11 mouse cellular contexts compared by ENCODE assay signal in the genomic region with DNA sequence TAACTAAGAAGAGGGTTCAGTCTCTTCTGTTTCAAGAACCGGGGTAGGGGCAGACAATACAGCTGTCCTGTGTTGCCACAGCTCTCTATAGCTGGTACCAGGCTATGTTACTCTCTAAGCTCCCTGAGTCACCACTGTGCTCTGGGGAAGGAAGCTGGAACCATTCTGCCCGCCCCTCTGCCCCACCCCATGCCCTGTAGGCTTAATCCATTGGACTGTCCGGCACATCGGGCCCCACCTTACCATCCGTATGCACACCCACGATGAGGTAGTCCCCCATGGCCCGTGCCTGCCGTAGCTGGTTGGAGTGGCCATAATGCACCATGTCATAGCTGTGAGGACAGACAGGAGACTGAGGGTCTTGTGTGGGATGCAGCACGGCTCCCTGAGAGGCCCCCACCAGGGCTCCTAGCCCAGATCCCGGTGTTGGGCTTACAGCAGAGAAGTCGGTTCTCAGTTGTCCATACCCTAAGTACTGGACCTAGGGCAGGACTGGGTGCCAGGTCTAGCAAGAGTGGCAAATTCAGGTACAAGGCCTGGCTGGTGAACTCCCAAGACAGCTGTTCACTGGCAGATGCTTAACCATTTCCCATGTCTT. TPM values are rescaled to one million over a fixed set of nuclear protein-coding genes. Genes with fewer than 3 reads are reported as not detected.
DNase-seq lines count a peak whose midpoint lies in the region; ATAC-seq and TF ChIP-seq lines count a peak whose summit lies in the region.
"Had no signal": no experiment of that assay in that cellular context is flagged by ENCODE, and none has a peak within 500 bp of the region (broad histone marks: within the 10 kb centered on the region; RNA-seq: fewer than 3 reads in every experiment).

No protein-coding gene starts in this region.

- H3K4me2 ChIP-seq in forebrain, embryonic 12.5 days = no peak overlapping the region
- peak overlapping the region; percentile 94; the same call in 1 of the 2 replicates for H3K4me2 ChIP-seq in midbrain, embryonic 16.5 days (ENCODE audit: low read length)
- no peak overlapping the region for H3K4me2 ChIP-seq in midbrain, embryonic 11.5 days

- H3K27ac ChIP-seq in forebrain, embryonic 10.5 days = no peak overlapping the region
- H3K27ac ChIP-seq in forebrain, embryonic 12.5 days = no peak overlapping the region
- no peak overlapping the region for H3K27ac ChIP-seq in midbrain, embryonic 16.5 days (ENCODE audit: low read length)
- H3K27ac ChIP-seq in midbrain, embryonic 11.5 days (ENCODE audit: low read depth, low read length) = no peak overlapping the region
- H3K27ac ChIP-seq in limb, embryonic 10.5 days = no peak overlapping the region
- peak overlapping the region; percentile 36 for H3K27ac ChIP-seq in small intestine, adult 2 months (ENCODE audit: insufficient read depth, low read depth, low read length)

- no peak for ATAC-seq in forebrain, embryonic 12.5 days (ENCODE audit: low FRiP score)
- no peak for ATAC-seq in midbrain, embryonic 16.5 days
- no peak for ATAC-seq in midbrain, embryonic 11.5 days (ENCODE audit: low FRiP score)

- WGBS in forebrain, embryonic 10.5 days = 92% methylated on average over 11 of the region's 11 CpGs
- WGBS in forebrain, embryonic 12.5 days = 92% methylated on average over 11 of the region's 11 CpGs
- WGBS in midbrain, embryonic 16.5 days = 91% methylated on average over 11 of the region's 11 CpGs
- 92% methylated on average over 11 of the region's 11 CpGs for WGBS in midbrain, embryonic 11.5 days
- whole genome bisulfite sequencing in limb, embryonic 10.5 days = 95% methylated on average over 11 of the region's 11 CpGs
- WGBS in small intestine, adult 2 months = 70% methylated on average over 11 of the region's 11 CpGs

- H3K9ac ChIP-seq in forebrain, embryonic 12.5 days = no peak overlapping the region
- H3K9ac ChIP-seq in midbrain, embryonic 16.5 days (ENCODE audit: low read depth, low read length) = peak overlapping the region; percentile 25; the same call in 1 of the 2 replicates
- no peak overlapping the region for H3K9ac ChIP-seq in midbrain, embryonic 11.5 days (ENCODE audit: low read length)

- peak; percentile 23; the same call in 1 of the 2 replicates for TF ChIP-seq POLR2A in small intestine, adult 2 months (IDR thresholded peaks at IDR 0.05; ENCODE audit: low read depth, low read length)

- DNase-seq in forebrain, embryonic 10.5 days (ENCODE audit: extremely low spot score, low spot score) = no peak
- DNase-seq in midbrain, embryonic 11.5 days (ENCODE audit: low spot score, missing footprints) = no peak
- DNase-seq in limb, embryonic 10.5 days (ENCODE audit: low spot score) = no peak
- DNase-seq in ovary, postnatal 10 days (ENCODE audit: low spot score) = no peak
- no peak for DNase-seq in layer of hippocampus, postnatal 36 days
- DNase-seq: kidney, adult 8-10 months; retina, postnatal 1 day; thymus, adult 2 months had no signal

- peaks cover 82% of the 10 kb centered on the region for H3K36me3 ChIP-seq in forebrain, embryonic 10.5 days (replicated peaks)
- H3K36me3 ChIP-seq in forebrain, embryonic 12.5 days (replicated peaks) = peaks cover 72% of the 10 kb centered on the region
- H3K36me3 ChIP-seq in midbrain, embryonic 16.5 days (ENCODE audit: control insufficient read depth, insufficient read depth, low read length) = peaks cover 44% of the 10 kb centered on the region
- H3K36me3 ChIP-seq in midbrain, embryonic 11.5 days (ENCODE audit: control insufficient read depth, insufficient read depth, low read length) = peaks cover 24% of the 10 kb centered on the region
- H3K36me3 ChIP-seq in limb, embryonic 10.5 days = peaks cover 81% of the 10 kb centered on the region
- H3K36me3 ChIP-seq in small intestine, adult 2 months (ENCODE audit: control insufficient read depth, insufficient read depth, low read length) = peaks cover 68% of the 10 kb centered on the region

- H3K27me3 ChIP-seq in forebrain, embryonic 10.5 days (ENCODE audit: poor library complexity, severe bottlenecking) = no peaks in the 10 kb centered on the region
- H3K27me3 ChIP-seq in forebrain, embryonic 12.5 days = no peaks in the 10 kb centered on the region
- H3K27me3 ChIP-seq in midbrain, embryonic 16.5 days (ENCODE audit: control insufficient read depth, insufficient read depth, low read depth, low read length) = no peaks in the 10 kb centered on the region
- H3K27me3 ChIP-seq in midbrain, embryonic 11.5 days (ENCODE audit: control insufficient read depth, insufficient read depth, low read length) = no peaks in the 10 kb centered on the region
- no peaks in the 10 kb centered on the region for H3K27me3 ChIP-seq in limb, embryonic 10.5 days (ENCODE audit: low read depth, poor library complexity, severe bottlenecking)
- no peaks in the 10 kb centered on the region for H3K27me3 ChIP-seq in small intestine, adult 2 months (ENCODE audit: control insufficient read depth, insufficient read depth, low read length)

- H3K9me3 ChIP-seq in forebrain, embryonic 10.5 days = no peaks in the 10 kb centered on the region; the same call in 1 of the 2 replicates
- 0 out of 2 replicates have a peak, but pooled peaks cover 2% of the 10 kb centered on the region for H3K9me3 ChIP-seq in forebrain, embryonic 12.5 days
- H3K9me3 ChIP-seq in midbrain, embryonic 16.5 days (replicated peaks; ENCODE audit: control insufficient read depth, low read length, poor library complexity, severe bottlenecking) = no peaks in the 10 kb centered on the region
- no peaks in the 10 kb centered on the region for H3K9me3 ChIP-seq in midbrain, embryonic 11.5 days (ENCODE audit: control insufficient read depth, low read length)
- H3K9me3 ChIP-seq in limb, embryonic 10.5 days (replicated peaks) = no peaks in the 10 kb centered on the region

- peaks cover 32% of the 10 kb centered on the region for H3K4me1 ChIP-seq in forebrain, embryonic 10.5 days
- peaks cover 18% of the 10 kb centered on the region for H3K4me1 ChIP-seq in forebrain, embryonic 12.5 days
- peaks cover 19% of the 10 kb centered on the region for H3K4me1 ChIP-seq in midbrain, embryonic 16.5 days (ENCODE audit: control insufficient read depth, insufficient read depth, low read length)
- peaks cover 10% of the 10 kb centered on the region for H3K4me1 ChIP-seq in midbrain, embryonic 11.5 days (ENCODE audit: control insufficient read depth, insufficient read depth, low read length)
- peaks cover 20% of the 10 kb centered on the region for H3K4me1 ChIP-seq in limb, embryonic 10.5 days
- H3K4me1 ChIP-seq in small intestine, adult 2 months (ENCODE audit: control insufficient read depth, insufficient read depth, insufficient read length, low read length) = peaks cover 14% of the 10 kb centered on the region

- no peak for TF ChIP-seq CTCF in small intestine, adult 2 months (IDR thresholded peaks at IDR 0.05; ENCODE audit: extremely low read depth, insufficient read length, insufficient replicate concordance, low read depth, low read length)

- H3K4me3 ChIP-seq in forebrain, embryonic 10.5 days = peak overlapping the region; percentile 83
- H3K4me3 ChIP-seq in forebrain, embryonic 12.5 days (replicated peaks) = no peak overlapping the region
- H3K4me3 ChIP-seq in midbrain, embryonic 16.5 days (ENCODE audit: low read depth, low read length) = no peak overlapping the region
- no peak overlapping the region for H3K4me3 ChIP-seq in midbrain, embryonic 11.5 days (ENCODE audit: low read depth, low read length)
- peak overlapping the region; percentile 16; the same call in 1 of the 2 replicates for H3K4me3 ChIP-seq in limb, embryonic 10.5 days
- peak overlapping the region; percentile 50 for H3K4me3 ChIP-seq in small intestine, adult 2 months (ENCODE audit: low read depth, low read length)

RNA-seq across cellular contexts. Expression of a gene that starts 2.0 kb away (rescaled TPM):
- 145 and 148 TPM in 2 replicates for polyA plus RNA-seq in forebrain, embryonic 10.5 days (2016; fragmentation: Nextera tagmentation; extraction: Ambion mirVana)
- 139 and 142 TPM in 2 replicates for polyA plus RNA-seq in forebrain, embryonic 12.5 days (2016; fragmentation: Nextera tagmentation; extraction: Ambion mirVana)
- 218 and 239 TPM in 2 replicates for polyA plus RNA-seq in midbrain, embryonic 16.5 days (2015; fragmentation: Nextera tagmentation; extraction: Ambion mirVana)
- 89.4 and 101 TPM in 2 replicates for polyA plus RNA-seq in midbrain, embryonic 11.5 days (2014; fragmentation: Nextera tagmentation; extraction: Ambion mirVana)
- 161 and 169 TPM in 2 replicates for polyA plus RNA-seq in limb, embryonic 10.5 days (2016; fragmentation: Nextera tagmentation; extraction: Ambion mirVana)
- 449 and 1,029 TPM in 2 replicates for polyA plus RNA-seq in small intestine, adult 2 months (2012; rRNA removed)
- total RNA-seq in layer of hippocampus, postnatal 36 days (2021) = 100 to 1,000 TPM; 138 to 157 TPM

RNA-seq across cellular contexts. Expression of a gene that starts 7.4 kb away (rescaled TPM):
- 0.44 TPM in 1 of 2 replicates, not detected in the other for polyA plus RNA-seq in forebrain, embryonic 10.5 days (2016; fragmentation: Nextera tagmentation; extraction: Ambion mirVana)
- polyA plus RNA-seq in forebrain, embryonic 12.5 days (2016; fragmentation: Nextera tagmentation; extraction: Ambion mirVana) = 0.40 TPM in 1 of 2 replicates, not detected in the other
- not detected in 2 replicates for polyA plus RNA-seq in midbrain, embryonic 16.5 days (2015; fragmentation: Nextera tagmentation; extraction: Ambion mirVana)
- polyA plus RNA-seq in midbrain, embryonic 11.5 days (2014; fragmentation: Nextera tagmentation; extraction: Ambion mirVana) = 0.38 TPM in 1 of 2 replicates, not detected in the other
- 0.56 TPM in 1 of 2 replicates, not detected in the other for polyA plus RNA-seq in limb, embryonic 10.5 days (2016; fragmentation: Nextera tagmentation; extraction: Ambion mirVana)
- 0.98 and 7.2 TPM in 2 replicates for polyA plus RNA-seq in small intestine, adult 2 months (2012; rRNA removed)
- 1 to 10 TPM; 1.2 to 1.8 TPM for total RNA-seq in layer of hippocampus, postnatal 36 days (2021)

RNA-seq across cellular contexts. Expression of a gene that starts 9.3 kb away (rescaled TPM):
- 30.1 and 32.8 TPM in 2 replicates for polyA plus RNA-seq in forebrain, embryonic 10.5 days (2016; fragmentation: Nextera tagmentation; extraction: Ambion mirVana)
- 43.1 and 43.3 TPM in 2 replicates for polyA plus RNA-seq in forebrain, embryonic 12.5 days (2016; fragmentation: Nextera tagmentation; extraction: Ambion mirVana)
- 39.3 and 46.2 TPM in 2 replicates for polyA plus RNA-seq in midbrain, embryonic 16.5 days (2015; fragmentation: Nextera tagmentation; extraction: Ambion mirVana)
- 29.5 and 33.2 TPM in 2 replicates for polyA plus RNA-seq in midbrain, embryonic 11.5 days (2014; fragmentation: Nextera tagmentation; extraction: Ambion mirVana)
- polyA plus RNA-seq in limb, embryonic 10.5 days (2016; fragmentation: Nextera tagmentation; extraction: Ambion mirVana) = 27.2 and 28.8 TPM in 2 replicates
- 99.1 and 147 TPM in 2 replicates for polyA plus RNA-seq in small intestine, adult 2 months (2012; rRNA removed)
- total RNA-seq in layer of hippocampus, postnatal 36 days (2021) = 10 to 100 TPM; 40.7 to 41.5 TPM

RNA-seq across cellular contexts. Expression of a gene that starts 17.5 kb away (rescaled TPM):
- polyA plus RNA-seq in forebrain, embryonic 10.5 days (2016; fragmentation: Nextera tagmentation; extraction: Ambion mirVana) = 218 and 228 TPM in 2 replicates
- polyA plus RNA-seq in forebrain, embryonic 12.5 days (2016; fragmentation: Nextera tagmentation; extraction: Ambion mirVana) = 179 and 186 TPM in 2 replicates
- polyA plus RNA-seq in midbrain, embryonic 16.5 days (2015; fragmentation: Nextera tagmentation; extraction: Ambion mirVana) = 189 and 196 TPM in 2 replicates
- polyA plus RNA-seq in midbrain, embryonic 11.5 days (2014; fragmentation: Nextera tagmentation; extraction: Ambion mirVana) = 178 and 204 TPM in 2 replicates
- 201 and 207 TPM in 2 replicates for polyA plus RNA-seq in limb, embryonic 10.5 days (2016; fragmentation: Nextera tagmentation; extraction: Ambion mirVana)
- 46.4 and 97.9 TPM in 2 replicates for polyA plus RNA-seq in small intestine, adult 2 months (2012; rRNA removed)
- total RNA-seq in layer of hippocampus, postnatal 36 days (2021) = 100 to 1,000 TPM in 1 of 2 experiments, 10 to 100 TPM in 1; 85.0 to 103 TPM

RNA-seq across cellular contexts. Expression of a gene that starts 17.5 kb away (rescaled TPM):
- polyA plus RNA-seq in forebrain, embryonic 10.5 days (2016; fragmentation: Nextera tagmentation; extraction: Ambion mirVana) = 618 and 646 TPM in 2 replicates
- polyA plus RNA-seq in forebrain, embryonic 12.5 days (2016; fragmentation: Nextera tagmentation; extraction: Ambion mirVana) = 561 and 697 TPM in 2 replicates
- polyA plus RNA-seq in midbrain, embryonic 16.5 days (2015; fragmentation: Nextera tagmentation; extraction: Ambion mirVana) = 194 and 223 TPM in 2 replicates
- 820 and 827 TPM in 2 replicates for polyA plus RNA-seq in midbrain, embryonic 11.5 days (2014; fragmentation: Nextera tagmentation; extraction: Ambion mirVana)
- 720 and 728 TPM in 2 replicates for polyA plus RNA-seq in limb, embryonic 10.5 days (2016; fragmentation: Nextera tagmentation; extraction: Ambion mirVana)
- 12.0 and 24.0 TPM in 2 replicates for polyA plus RNA-seq in small intestine, adult 2 months (2012; rRNA removed)
- 10 to 100 TPM; 60.0 to 67.6 TPM for total RNA-seq in layer of hippocampus, postnatal 36 days (2021)

Comparison
In these comparisons a context has a peak if more than half of its experiments do, and no peak if none do; other contexts are left out.
1. H3K4me3 ChIP-seq: peak in forebrain, embryonic 10.5 days (single experiment), limb, embryonic 10.5 days (single experiment) and small intestine, adult 2 months (single experiment); none in forebrain, embryonic 12.5 days (single experiment), midbrain, embryonic 16.5 days (single experiment) and midbrain, embryonic 11.5 days (single experiment).